Mouse (Mus musculus) embryonic facial prominence, embryonic 13.5 days (tissue): ENCODE data around the gene Rab6b. TPM values are rescaled to one million over a fixed set of nuclear protein-coding genes. Genes with fewer than 3 reads are reported as not detected.
A peak's percentile ranks its signal among the peaks of the same experiment; 100 is the strongest.

ENCODE experiments used
- ATAC-seq: fragments of 200-750 bp; cut with Nextera tagmentation; 2 replicates; pipeline ENCODE4 v1.8.0; 2017; ENCODE audit warnings: low read depth; ENCODE audit not compliant: insufficient number of reproducible peaks, insufficient read depth, low FRiP score, low TSS enrichment
- H3K27ac ChIP-seq: fragments of 300-500 bp; sonication (generic); 2 replicates; pipeline ENCODE4 v1.5.1; 2015; ENCODE audit warnings: moderate library complexity, mild to moderate bottlenecking, inconsistent platforms
- H3K27me3 ChIP-seq: fragments of 300-500 bp; sonication (generic); 2 replicates; pipeline ENCODE4 v1.6.1; 2015; ENCODE audit warnings: mild to moderate bottlenecking, inconsistent platforms
- H3K36me3 ChIP-seq: fragments of 300-500 bp; sonication (generic); 2 replicates; pipeline ENCODE4 v1.6.1; 2015; ENCODE audit warnings: mild to moderate bottlenecking, inconsistent platforms
- H3K4me1 ChIP-seq: fragments of 300-500 bp; sonication (generic); 2 replicates; pipeline ENCODE4 v1.6.1; 2015; ENCODE audit warnings: inconsistent platforms
- H3K4me2 ChIP-seq: fragments of 300-500 bp; sonication (generic); 2 replicates; pipeline ENCODE4 v1.6.1; 2015; ENCODE audit warnings: moderate library complexity, mild to moderate bottlenecking, inconsistent platforms
- H3K4me3 ChIP-seq: fragments of 300-500 bp; sonication (generic); 2 replicates; pipeline ENCODE4 v1.5.1; 2015; ENCODE audit warnings: mild to moderate bottlenecking, inconsistent platforms
- H3K9ac ChIP-seq: fragments of 300-500 bp; sonication (generic); 2 replicates; pipeline ENCODE4 v1.6.1; 2015; ENCODE audit warnings: mild to moderate bottlenecking, inconsistent platforms
- H3K9me3 ChIP-seq: fragments of 300-500 bp; sonication (generic); 2 replicates; pipeline ENCODE4 v1.6.1; 2016; ENCODE audit warnings: inconsistent platforms
- WGBS: fragments of 180-500 bp; shearing (Covaris S2); methylation state at CpG from one replicate; pipeline ENCODE4 v1.1.7; 2015; ENCODE audit warnings: mixed read lengths; 5-methylcytosine and 5-hydroxymethylcytosine counted together
- polyA plus RNA-seq: library from polyadenylated mRNA; unstranded; fragments of >200 nt; fragmentation: Nextera tagmentation; extraction: Ambion mirVana; gene quantifications from 2 replicates; pipeline ENCODE4 v1.2.1, GENCODE M21; 2015

Gene Rab6b
- polyA plus RNA-seq, 1 experiment from 2014 or later = 8.1 TPM

GRCm38 (mm10) chr9:103234059-103234458, 122.5 kb downstream of the Rab6b start:
- H3K27ac ChIP-seq = peak overlapping the region; percentile 57; the same call in 1 of the 2 replicates
- H3K27me3 ChIP-seq = no peaks in the 10 kb centered on the region
- H3K36me3 ChIP-seq = no peaks in the 10 kb centered on the region
- peaks cover 13% of the 10 kb centered on the region for H3K4me1 ChIP-seq
- H3K4me3 ChIP-seq = no peak overlapping the region
- ATAC-seq = no peak; the same call in 1 of the 2 replicates
- no peaks in the 10 kb centered on the region for H3K9me3 ChIP-seq
- H3K4me2 ChIP-seq = no peak overlapping the region
- 70% methylated on average over 7 of the region's 7 CpGs for WGBS
- no peak overlapping the region for H3K9ac ChIP-seq

GRCm38 (mm10) chr9:103234565-103235165, 123.1 kb downstream of the Rab6b start:
- Histone ChIP-seq H3K9ac (no peak overlapping the region), H3K4me1 (peaks cover 13% of the 10 kb centered on the region), H3K27me3 (no peaks in the 10 kb centered on the region), H3K36me3 (no peaks in the 10 kb centered on the region), H3K4me3 (no peak overlapping the region), H3K9me3 (no peaks in the 10 kb centered on the region), H3K4me2 (no peak overlapping the region), H3K27ac (peak overlapping the region; percentile 57)
- 46% methylated on average over 7 of the region's 7 CpGs for WGBS
- ATAC-seq = peak; percentile 20; the same call in 1 of the 2 replicates

Other genes starting within 250 kb of the Rab6b start
- 6.1 and 9.8 TPM in 2 replicates for gene Slco2a1, start 123.1 kb upstream of the Rab6b start, polyA plus RNA-seq
- gene Srprb, start 90.3 kb downstream of the Rab6b start, polyA plus RNA-seq = 63.4 and 65.4 TPM in 2 replicates
- gene Gm20425, start 118.5 kb downstream of the Rab6b start, polyA plus RNA-seq = 2.3 and 4.3 TPM in 2 replicates
- 14.4 and 135 TPM in 2 replicates for gene Trf, start 118.7 kb downstream of the Rab6b start, polyA plus RNA-seq
- 1.9 and 3.0 TPM in 2 replicates for gene 1300017J02Rik, start 193.3 kb downstream of the Rab6b start, polyA plus RNA-seq
- 68.1 and 74.2 TPM in 2 replicates for gene Topbp1, start 193.4 kb downstream of the Rab6b start, polyA plus RNA-seq